Mouse (Mus musculus): ENCODE data around the gene Cdkn1b. TPM values are rescaled to one million over a fixed set of nuclear protein-coding genes. Genes with fewer than 3 reads are reported as not detected.
A peak's percentile ranks its signal among the peaks of the same experiment; 100 is the strongest.

Gene Cdkn1b
- total RNA-seq, 4 experiments from 2014 or later = 36.6 to 39.0 (median 37.9) TPM

DNA sequence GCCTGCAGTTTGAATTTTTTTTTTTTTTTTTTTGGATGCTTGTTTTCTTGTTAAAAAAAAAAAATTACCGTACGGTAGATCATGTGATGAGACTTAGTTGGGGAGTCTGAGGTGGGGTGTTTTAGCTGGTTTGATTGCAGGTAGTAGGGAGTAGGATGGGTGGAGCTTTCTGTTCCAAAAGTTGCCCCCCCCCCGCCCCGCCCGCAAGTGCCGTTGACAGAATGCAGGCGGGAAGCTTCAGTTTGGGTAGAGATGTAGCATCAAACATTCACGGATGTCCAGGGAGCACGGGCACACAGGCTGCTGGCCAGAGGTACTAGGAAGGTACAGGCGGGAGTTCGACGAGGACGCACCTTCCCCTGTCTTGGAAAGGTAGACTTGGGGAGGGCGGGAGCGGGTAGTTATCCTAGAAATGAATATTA lies 8.7 kb downstream of the Cdkn1b start:
- DNase-seq (ENCODE audit: low spot score in 2 of 2) = no peak

DNA sequence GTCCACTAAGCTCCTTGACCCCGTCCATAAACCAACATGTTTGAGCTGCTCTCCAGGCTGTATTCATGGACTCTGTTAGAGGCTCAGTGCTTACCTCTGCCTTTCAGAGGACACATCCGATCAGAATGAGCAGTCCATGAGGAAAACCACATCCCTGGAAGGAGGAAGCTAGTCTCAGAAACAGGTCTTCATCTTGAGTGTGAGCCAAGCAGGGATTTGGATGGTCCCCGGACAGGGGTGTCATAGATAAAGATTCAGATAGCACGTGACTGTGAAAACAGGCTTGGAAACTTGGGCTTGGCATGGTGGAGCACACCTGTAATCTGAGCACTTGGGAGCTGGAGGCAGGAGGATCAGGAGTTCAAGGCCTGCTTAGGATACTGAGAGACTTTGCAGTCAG lies 9.7 kb downstream of the Cdkn1b start:
- DNase-seq (ENCODE audit: low spot score in 2 of 2) = no peak

DNA sequence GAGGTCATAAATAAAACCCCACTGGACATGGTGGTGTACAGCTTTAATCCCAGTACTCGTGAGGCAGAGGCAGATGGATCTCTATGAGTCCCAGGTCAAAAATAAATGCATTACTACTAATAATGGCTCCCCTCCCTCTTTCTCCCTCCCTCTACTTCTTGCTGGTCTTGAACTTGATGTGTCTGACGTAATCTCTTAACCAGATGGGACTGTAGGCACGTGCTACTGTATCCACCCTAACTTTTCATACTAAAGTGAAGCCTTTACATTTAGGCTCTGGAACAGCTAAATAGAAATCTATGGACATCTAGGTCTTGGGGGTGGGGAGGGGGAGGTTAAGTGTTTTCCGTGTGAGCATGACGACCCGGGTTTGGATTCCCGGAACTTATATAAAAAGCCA lies 10.2 kb downstream of the Cdkn1b start:
- DNase-seq (ENCODE audit: low spot score in 2 of 2) = no peak

- DNase-seq (ENCODE audit: low spot score in 2 of 2) = no peak
Measured at GRCm38 (mm10) chr6:134931146-134931545, 10.9 kb downstream of the Cdkn1b start.

- DNase-seq (ENCODE audit: low spot score in 2 of 2) = no peak
Measured at GRCm38 (mm10) chr6:134932486-134933206, 12.4 kb downstream of the Cdkn1b start.

DNA sequence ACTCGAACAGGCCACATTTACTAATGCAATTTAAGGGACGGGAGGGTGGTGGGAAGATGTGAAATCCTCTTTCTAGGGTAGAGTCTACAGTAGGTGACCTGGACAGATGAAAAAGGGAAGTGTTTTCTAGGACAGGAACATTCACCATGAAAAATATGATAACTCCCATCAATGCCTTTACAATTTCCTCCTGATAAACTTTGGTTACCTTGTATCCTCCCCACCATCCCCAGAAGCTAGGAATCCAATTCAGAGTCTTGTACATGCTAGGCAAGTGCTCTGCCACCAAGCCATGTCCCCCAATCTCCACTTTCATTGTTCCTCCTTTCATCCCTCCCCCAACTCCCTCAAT lies 13.0 kb downstream of the Cdkn1b start:
- DNase-seq (ENCODE audit: low spot score in 2 of 2) = no peak

DNA sequence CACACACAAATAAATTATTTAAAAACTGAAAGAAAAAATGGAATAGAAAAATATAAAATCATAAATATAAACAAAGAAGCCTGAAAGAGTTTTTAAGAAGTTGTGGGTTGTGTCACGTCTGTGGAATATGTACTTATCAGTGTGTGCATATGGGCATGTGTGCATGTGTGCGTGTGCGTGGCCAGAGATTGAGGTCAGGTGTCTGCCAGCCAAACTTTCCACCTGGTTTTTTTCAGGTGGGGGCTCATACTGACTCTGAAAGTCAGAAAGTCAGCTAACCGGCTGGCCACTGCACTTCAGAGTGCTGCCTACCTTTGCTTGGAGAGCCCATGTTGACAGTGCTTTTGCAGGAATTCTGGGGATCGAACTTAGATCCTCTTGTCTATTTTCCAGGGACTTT lies 14.1 kb downstream of the Cdkn1b start:
- DNase-seq (ENCODE audit: low spot score in 2 of 2) = no peak

GRCm38 (mm10) chr6:134939781-134940180 lies 19.6 kb downstream of the Cdkn1b start:
- no peak for DNase-seq (ENCODE audit: low spot score in 2 of 2)

DNA sequence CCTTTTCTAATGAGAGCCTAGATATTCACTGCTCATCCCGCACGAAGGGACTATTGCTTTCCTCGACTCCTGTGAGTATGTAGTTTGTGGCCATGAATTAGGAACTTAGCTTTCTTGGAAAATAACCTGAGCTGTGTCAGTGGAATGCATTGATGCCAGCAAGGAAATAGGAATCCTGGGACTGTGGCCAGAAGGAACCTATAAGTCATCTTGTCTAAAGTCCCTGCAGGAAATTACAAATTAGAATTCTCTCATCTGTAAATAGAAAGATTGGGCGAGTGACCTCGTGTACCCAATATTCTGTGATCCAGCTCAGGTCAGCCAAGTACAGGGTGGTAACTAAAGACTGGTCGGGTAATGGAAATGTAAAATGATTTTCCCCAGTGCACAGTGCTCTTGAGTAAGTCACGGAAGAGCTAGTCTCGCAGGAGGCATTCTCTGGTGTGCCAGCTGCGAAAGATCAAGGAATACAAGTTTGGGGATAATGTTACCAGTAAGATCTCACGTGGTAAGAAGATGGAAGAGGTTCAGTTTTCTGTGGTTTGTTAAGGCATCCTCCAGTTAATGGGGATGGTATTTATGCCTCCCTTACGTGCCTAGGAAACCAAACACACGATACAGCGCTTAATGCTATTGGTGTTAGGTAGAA lies 23.7 kb downstream of the Cdkn1b start:
- DNase-seq (ENCODE audit: low spot score in 2 of 2) = no peak

DNA sequence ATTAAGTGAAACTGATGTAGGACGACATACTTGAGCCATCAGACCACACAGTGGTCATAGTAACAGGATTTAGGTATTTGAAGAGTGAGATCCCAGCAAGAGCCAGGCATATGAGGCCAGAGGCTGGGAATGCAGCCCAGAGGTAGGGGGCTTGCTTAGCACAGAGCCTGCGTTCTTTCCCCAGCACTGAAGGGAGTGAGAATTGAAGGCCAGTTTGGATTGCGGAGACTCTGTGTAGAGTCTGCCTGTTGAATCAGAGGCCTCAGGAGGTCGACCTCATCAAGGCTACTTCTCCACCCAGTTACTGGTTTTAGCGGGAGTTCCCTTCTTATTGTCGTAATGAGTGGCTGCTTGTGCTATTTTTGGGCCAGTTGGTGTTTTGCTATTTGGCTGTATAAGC lies 25.9 kb downstream of the Cdkn1b start:
- no peak for DNase-seq (ENCODE audit: low spot score in 2 of 2)

DNA sequence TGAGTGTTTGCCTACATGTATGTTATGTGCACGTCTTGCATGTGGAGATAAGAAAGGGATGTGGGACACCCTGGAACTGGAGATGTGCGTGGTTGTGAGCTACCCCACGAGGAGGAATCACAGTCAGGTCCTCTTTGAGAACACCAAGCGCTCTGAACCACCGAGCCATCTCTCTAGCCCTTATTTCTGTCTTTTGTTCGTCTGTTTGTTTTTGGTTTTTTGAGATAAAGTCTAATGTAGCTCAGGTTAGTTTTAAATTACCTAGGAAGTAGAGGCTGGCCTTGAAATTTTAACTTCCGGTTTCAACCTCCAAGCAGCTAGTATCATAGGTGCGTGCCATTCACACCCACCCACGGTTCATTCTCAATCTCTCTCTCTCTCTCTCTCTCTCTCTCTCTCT lies 26.7 kb downstream of the Cdkn1b start:
- DNase-seq (ENCODE audit: low spot score in 2 of 2) = no peak

GRCm38 (mm10) chr6:134947311-134948087 lies 27.3 kb downstream of the Cdkn1b start:
- peak in 1 of 2 experiments; percentile 30 for DNase-seq (ENCODE audit: low spot score in 2 of 2)

GRCm38 (mm10) chr6:134948522-134949061 lies 28.4 kb downstream of the Cdkn1b start:
- DNase-seq (ENCODE audit: low spot score in 2 of 2) = no peak

- DNase-seq (ENCODE audit: low spot score in 2 of 2) = no peak
Measured at GRCm38 (mm10) chr6:134949241-134949640, 29.0 kb downstream of the Cdkn1b start.

- no peak for DNase-seq (ENCODE audit: low spot score in 2 of 2)
Measured at GRCm38 (mm10) chr6:134951364-134951763, 31.2 kb downstream of the Cdkn1b start.

- DNase-seq (ENCODE audit: low spot score in 2 of 2) = no peak
Measured at GRCm38 (mm10) chr6:134953976-134954375, 33.8 kb downstream of the Cdkn1b start.

DNA sequence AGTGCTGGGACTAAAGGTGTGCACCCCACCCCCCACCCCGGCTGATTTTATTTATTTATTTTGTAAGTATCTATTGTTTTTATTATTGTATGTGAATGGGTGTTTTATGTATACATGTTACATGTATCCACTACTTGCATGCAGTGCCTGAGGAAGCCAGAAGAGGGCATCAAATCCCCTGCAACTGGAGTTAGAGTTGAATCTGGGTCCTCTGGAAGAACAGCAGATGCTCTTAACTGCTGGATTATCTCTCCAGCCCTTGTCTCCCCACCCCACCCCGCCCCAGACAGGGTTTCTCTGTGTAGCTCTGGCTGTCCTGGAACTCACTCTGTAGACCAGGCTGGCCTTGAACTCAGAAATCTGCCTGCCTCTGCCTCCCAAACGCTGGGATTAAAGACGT lies 36.2 kb downstream of the Cdkn1b start:
- DNase-seq (ENCODE audit: low spot score in 2 of 2) = no peak

DNA sequence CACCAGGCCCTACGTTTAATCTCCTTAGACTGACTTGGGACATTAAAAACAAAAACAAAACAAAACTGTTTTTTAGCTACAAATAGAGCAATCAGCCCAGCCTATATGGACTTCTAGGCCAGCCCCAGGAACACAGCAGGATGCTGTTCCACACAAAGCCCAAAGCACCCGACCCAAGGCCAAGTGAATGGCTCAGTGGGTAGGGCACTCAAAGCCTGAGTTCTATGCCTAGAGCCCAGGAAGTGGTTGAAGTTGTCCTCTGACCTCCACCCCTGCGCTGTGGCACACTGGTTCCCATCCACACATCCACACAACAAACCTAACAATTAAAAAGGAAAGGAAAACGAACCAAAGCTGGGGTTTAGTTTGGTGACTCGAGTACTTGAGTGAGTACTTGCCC lies 41.1 kb downstream of the Cdkn1b start:
- DNase-seq (ENCODE audit: low spot score in 2 of 2) = no peak

- no peak for DNase-seq (ENCODE audit: low spot score in 2 of 2)
Measured at GRCm38 (mm10) chr6:134961858-134962517, 41.8 kb downstream of the Cdkn1b start.

- no peak for DNase-seq (ENCODE audit: low spot score in 2 of 2)
Measured at GRCm38 (mm10) chr6:134962518-134962893, 42.3 kb downstream of the Cdkn1b start.

- DNase-seq (ENCODE audit: low spot score in 2 of 2) = no peak
Measured at GRCm38 (mm10) chr6:134963910-134964309, 43.7 kb downstream of the Cdkn1b start.

DNA sequence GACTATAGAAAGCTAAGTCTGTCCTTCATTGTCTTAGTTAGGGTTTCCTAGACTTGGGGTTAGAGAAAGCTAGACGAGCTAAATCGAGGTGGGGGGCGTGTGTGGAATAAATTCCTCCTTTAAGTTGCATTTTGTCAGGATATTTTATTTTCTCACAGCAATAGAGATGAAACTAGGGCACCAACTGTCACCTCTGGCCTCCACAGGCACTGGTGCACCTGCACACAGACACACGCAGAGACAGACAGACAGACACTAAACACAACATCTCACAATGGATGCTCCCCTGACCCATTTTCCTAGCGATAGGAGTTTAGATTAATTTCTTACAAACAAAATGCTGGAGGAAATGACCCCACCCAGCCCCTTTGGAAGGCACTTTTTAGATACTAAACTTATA lies 46.5 kb downstream of the Cdkn1b start:
- no peak for DNase-seq (ENCODE audit: low spot score in 2 of 2)

All from left cerebral cortex, adult 8-10 months (tissue).